Mouse (Mus musculus): ENCODE measurements around the gene Hunk.

The Hunk gene

GRCm38 (mm10) chr16:90505252-90505651, 119.4 kb downstream of the Hunk start:
- no peak for DNase-seq (ENCODE audit: low spot score in 2 of 2)

GRCm38 (mm10) chr16:90505680-90506079, 119.9 kb downstream of the Hunk start:
- no peak for DNase-seq (ENCODE audit: low spot score in 2 of 2)

GRCm38 (mm10) chr16:90511551-90512296, 125.9 kb downstream of the Hunk start:
- DNase-seq (ENCODE audit: low spot score in 2 of 2), result no peak

- no peak for DNase-seq (ENCODE audit: low spot score in 2 of 2)
Observed at GRCm38 (mm10) chr16:90517041-90517440, 131.2 kb downstream of the Hunk start.

- DNase-seq (ENCODE audit: low spot score in 2 of 2), result no peak
Observed at GRCm38 (mm10) chr16:90518232-90518631, 132.4 kb downstream of the Hunk start.

- DNase-seq (ENCODE audit: low spot score in 2 of 2), result no peak
Observed at GRCm38 (mm10) chr16:90518732-90519295, 133.0 kb downstream of the Hunk start.

GRCm38 (mm10) chr16:90521191-90521950, 135.6 kb downstream of the Hunk start:
- DNase-seq (ENCODE audit: low spot score in 2 of 2), result no peak

GRCm38 (mm10) chr16:90521951-90522255, 136.1 kb downstream of the Hunk start:
- no peak for DNase-seq (ENCODE audit: low spot score in 2 of 2)

GRCm38 (mm10) chr16:90522575-90522974, 136.8 kb downstream of the Hunk start:
- DNase-seq (ENCODE audit: low spot score in 2 of 2), result no peak

- DNase-seq (ENCODE audit: low spot score in 2 of 2), result no peak
Observed at GRCm38 (mm10) chr16:90523373-90523772, 137.6 kb downstream of the Hunk start.

- DNase-seq (ENCODE audit: low spot score in 2 of 2), result no peak
Observed at GRCm38 (mm10) chr16:90523894-90524293, 138.1 kb downstream of the Hunk start.

- DNase-seq (ENCODE audit: low spot score in 2 of 2), result no peak
Observed at GRCm38 (mm10) chr16:90524393-90524792, 138.6 kb downstream of the Hunk start.

- DNase-seq (ENCODE audit: low spot score in 2 of 2), result no peak
Observed at GRCm38 (mm10) chr16:90533119-90533673, 147.4 kb downstream of the Hunk start.

GRCm38 (mm10) chr16:90534591-90534990, 148.8 kb downstream of the Hunk start:
- no peak for DNase-seq (ENCODE audit: low spot score in 2 of 2)

GRCm38 (mm10) chr16:90538926-90539325, 153.1 kb downstream of the Hunk start:
- DNase-seq (ENCODE audit: low spot score in 2 of 2), result no peak

- DNase-seq (ENCODE audit: low spot score in 2 of 2), result no peak
Observed at GRCm38 (mm10) chr16:90541191-90541590, 155.4 kb downstream of the Hunk start.

- no peak for DNase-seq (ENCODE audit: low spot score in 2 of 2)
Observed at GRCm38 (mm10) chr16:90542383-90542782, 156.6 kb downstream of the Hunk start.

- no peak for DNase-seq (ENCODE audit: low spot score in 2 of 2)
Observed at GRCm38 (mm10) chr16:90544175-90544574, 158.4 kb downstream of the Hunk start.

GRCm38 (mm10) chr16:90545509-90545908, 159.7 kb downstream of the Hunk start:
- DNase-seq (ENCODE audit: low spot score in 2 of 2), result no peak

- no peak for DNase-seq (ENCODE audit: low spot score in 2 of 2)
Observed at GRCm38 (mm10) chr16:90546591-90546990, 160.8 kb downstream of the Hunk start.

GRCm38 (mm10) chr16:90547996-90548395, 162.2 kb downstream of the Hunk start:
- no peak for DNase-seq (ENCODE audit: low spot score in 2 of 2)
